Mouse (Mus musculus) spleen, postnatal 36 days (tissue): ENCODE results near the gene Pbx1.

Experiments used
- DNase-seq, 2 experiments: peaks; one replicate each; pipeline ENCODE4 v3.0.0; 2022; ENCODE audit warnings: low spot score in 2 of 2, mixed read lengths in 1 of 2

The Pbx1 gene

DNA sequence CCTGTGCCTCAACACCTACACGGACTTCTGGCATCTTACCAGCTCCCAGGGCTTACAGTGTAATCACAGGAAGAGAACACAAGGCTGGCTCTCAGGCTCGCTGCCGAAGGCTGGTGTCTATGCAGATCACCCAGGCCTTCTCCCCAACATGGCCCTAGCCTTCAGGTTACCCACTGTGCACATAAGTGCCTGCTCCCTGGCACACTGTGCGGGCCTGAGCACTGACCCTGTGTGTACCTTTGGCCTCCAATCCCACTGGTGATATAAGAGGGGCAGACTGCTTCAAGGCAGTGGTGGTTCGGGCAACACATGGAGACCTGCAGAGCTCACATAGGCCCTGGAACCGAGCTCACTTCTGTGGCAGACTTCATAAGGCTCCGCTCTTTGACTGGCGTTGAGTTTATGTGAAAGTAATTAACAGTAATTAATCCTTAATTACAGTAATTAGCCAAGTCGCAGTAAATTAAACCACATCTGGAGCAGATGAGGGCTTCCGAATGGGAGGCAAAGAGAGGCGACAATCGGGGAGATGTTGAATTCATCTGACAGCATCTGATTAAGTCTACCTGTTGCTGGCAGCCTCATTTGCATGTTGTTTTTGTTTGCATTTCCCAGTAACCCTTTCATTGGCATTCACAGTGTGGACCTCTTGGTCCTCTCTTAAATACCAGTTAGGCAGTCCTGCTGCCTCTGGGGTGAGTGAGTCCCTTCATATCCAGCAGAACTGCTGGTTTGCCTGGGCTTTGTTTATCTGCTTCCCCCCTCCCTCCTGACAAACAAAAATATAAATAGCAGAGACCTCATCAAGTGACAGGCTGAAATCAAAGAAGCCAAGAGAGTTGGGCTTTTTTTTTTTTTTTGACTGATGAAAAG, 163.1 kb downstream of the Pbx1 start:
- DNase-seq = no peak

DNA sequence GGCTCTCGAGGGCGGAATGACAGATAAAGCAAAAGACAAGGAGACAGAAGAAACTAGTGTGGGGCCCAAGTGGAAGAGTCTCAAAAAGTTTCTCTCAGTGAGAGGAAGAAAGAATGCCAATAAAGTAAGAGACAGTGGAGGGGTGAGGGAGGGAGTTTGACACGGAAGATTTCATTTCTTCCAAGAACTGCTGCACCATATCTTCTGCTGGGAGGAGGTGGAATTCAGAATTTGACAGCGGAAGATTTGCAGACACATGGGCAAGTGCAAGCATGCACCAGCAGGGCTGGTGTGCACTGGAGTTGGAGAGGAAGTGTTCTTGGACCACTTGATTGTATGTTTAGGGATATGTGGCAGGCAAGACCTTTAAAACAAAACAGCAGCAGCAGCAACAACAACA, 163.8 kb downstream of the Pbx1 start:
- DNase-seq = no peak

DNA sequence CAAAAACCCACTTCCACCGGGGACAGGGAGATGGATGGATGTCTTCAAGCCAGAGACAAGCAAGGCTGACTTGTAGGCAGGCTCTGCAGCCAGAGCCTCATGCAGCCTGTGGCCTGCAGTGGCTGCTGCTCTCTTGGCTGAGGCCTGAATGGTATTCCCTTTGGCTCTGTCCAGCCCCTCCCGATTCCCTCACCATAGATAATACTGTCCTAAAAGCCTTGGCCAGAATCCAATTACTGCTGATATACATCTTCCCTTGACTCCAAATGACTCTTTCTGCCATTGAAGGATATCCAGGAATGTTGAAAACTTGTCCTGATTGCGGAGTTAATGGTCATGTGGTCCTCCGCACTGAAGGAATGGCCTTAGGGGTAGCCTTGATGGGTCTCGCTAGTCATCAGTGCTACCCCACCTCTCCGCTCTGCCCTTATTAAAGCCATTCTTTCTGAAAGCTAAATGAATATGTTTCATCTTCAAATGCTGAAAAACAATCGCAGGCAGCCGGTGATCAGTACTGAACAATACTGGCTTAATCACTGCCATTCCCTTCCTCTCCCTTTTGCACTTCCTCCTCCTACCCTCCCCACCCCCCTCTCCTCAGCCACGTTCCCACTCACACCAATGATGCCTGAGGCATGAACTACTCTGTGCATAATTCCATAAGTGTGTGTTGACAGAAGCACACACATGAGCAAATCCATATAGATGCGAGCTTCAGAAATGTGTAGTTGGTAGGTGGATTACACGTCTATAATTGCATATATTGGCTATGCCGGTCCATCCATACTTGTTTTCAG, 166.3 kb downstream of the Pbx1 start:
- no peak for DNase-seq

DNA sequence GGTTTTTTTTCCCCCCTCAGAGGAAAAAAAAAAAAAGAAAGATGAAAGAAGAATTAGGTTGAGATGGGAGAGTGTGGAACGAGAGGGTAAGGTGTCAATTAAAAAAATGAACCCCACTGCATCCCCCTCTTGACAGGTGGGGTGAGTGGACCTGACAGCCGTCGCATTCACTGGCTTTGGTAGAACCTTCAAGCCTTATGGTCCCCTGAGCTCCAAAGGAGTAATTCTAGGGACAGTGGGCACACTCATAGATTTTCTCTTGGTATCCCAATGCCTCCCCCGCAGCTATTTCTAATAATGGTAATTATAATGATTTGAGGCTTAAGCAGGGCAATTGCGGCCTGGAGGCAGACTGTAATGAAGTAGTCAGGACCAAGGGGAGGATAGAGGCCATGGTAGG, 167.0 kb downstream of the Pbx1 start:
- DNase-seq = no peak

DNA sequence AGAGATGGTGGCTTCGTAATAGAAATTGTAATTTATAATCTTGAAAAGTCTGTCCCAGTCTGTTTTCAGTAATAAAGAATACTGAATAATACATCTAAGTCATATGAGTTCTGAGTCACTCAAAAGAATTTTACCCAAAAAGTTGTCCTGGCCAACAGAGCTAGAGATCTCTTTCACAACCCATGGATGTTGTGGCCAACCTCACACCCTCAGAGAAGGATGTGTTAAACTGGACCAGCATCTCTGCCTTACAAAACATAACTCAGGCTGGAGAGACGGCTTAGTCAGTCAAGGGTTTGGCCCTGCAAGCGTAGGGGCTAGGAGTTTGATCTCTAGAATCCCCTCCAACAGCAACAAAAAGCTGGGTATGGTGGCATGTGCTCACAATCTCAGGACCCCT, 171.7 kb downstream of the Pbx1 start:
- no peak for DNase-seq

DNA sequence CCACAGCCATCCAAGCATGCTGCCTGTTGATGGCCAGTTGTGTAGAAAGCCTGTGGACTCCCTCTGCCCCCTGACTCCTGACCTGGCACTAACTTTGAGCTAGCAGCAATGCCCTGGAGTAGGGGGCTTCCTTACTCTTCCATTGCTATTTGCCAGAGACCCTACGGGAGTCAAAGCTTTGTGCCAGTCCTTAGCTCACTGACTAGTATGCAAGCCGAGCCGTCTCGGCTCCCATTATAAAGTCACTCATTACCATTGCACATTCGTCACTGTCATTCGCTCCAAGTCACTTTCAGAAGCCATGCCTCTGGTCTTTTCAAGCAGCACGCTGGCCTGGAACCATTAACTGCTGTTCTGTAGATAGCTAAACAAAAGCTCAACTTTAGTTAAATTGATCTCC, 173.2 kb downstream of the Pbx1 start:
- no peak for DNase-seq

DNA sequence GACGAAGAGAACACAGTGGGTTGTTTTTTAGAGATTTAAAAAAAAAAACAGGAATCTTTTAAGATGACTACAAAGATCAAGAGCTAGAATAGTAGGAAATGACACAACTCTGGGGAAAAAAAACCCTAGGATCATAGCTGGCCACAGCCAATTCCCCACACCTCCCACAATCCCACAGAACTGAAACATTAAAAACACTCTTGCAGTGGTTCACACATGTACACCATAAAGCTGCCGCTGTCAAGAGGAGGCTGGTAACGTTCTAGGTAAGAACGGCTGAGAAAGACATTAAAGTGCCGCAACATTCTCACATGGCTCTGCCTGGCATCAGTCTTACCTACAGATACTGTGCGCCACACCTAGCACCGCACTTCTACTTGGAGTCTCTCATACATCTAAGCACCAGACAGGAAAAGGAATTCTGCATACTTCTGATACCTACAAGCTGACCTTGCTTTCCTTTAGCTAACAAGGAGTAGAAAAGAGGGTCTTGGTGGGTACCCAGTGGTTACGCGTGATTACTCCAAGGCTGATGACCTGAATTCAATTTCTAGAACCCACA, 176.6 kb downstream of the Pbx1 start:
- DNase-seq = no peak

DNA sequence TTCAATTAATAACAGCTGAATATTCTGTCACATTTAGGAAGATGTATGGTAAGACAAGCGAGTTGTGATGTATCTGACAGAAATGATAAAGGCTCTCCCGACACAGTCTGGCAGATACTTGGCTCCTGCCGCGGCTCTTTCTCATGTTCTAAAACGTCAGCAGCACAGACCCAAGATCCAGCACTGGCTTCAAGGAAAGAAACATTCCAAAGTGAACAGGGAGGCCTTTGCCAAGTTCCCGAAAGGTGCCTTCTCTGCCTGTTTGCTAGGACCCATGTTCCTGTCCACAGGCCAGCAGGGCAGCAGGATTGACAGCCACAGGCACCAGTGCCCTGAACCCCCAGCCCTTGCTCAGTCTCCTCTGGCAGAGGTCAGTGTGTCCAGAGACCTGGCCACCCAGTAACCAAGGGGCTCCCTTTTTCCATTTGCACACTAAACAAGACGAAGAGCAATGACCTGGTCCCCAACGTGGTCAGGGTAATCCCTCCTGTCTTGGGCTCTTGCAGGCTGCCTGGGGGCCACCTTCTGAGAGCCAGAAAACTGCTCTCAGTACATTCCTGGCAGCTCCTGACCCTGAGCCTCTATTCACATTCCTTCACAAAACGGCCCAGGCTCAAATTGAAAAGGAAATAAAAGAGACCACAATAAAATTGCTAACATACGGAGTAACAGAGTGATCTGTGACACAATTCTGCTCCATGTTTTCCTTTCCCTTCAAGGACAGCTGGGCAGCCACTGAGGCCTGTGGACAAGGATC, 184.9 kb downstream of the Pbx1 start:
- DNase-seq = no peak

DNA sequence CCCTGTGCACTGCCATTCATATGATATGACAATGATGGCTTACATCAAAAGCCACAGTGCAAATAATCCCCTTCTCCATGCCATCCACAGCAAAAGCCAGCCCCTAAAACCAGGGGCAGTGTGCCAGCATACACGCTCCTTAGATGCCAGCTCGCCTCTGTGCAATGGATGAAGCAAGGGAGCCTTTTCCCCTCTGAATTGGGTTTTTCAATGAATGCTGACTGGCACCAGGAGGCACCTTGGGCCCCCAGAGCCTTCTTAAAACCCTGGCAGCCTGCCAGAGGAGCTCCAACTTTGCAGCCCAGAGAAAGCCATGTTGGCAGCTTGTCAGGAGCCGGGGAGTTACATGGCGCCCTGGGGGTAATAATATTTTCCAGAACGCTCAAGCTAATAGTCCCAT, 186.5 kb downstream of the Pbx1 start:
- DNase-seq = no peak

DNA sequence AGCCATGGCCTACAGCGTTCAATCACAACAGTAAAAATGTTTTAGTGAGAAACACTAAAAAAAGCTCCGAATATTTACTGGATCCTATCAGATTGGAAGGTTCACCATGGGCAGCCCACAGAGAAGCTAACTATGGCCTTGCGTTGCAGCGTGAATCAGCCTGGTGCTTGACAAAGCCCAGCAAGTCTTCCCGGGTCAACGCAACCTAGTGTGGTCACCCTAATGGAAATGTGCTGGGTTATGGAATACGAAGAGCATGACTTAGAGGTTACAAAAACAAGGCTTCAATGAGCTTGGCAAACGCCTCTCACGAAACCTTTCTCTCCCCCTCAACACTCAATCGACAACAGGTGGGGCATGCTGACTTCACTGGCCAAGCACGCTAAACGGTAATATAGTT, 188.3 kb downstream of the Pbx1 start:
- DNase-seq = no peak

DNA sequence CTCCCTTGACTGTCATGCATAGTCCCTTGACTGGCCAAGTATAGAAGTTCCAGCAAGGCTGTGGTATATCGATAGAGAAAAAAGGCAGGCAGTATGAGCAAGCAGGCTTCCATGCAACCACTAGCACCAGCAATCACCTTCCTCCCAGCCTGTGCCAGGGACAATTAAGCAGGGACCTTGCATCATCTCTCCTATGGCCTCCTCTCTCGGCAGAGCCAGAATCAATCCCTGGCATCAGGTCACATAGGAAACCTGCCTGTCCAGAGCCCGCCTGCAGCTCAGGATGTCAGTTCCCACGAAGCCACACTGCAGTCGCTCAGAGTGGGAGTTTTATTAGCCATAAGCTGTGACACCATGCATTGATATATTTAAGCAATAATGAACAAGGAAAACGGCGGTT, 189.0 kb downstream of the Pbx1 start:
- DNase-seq = no peak

DNA sequence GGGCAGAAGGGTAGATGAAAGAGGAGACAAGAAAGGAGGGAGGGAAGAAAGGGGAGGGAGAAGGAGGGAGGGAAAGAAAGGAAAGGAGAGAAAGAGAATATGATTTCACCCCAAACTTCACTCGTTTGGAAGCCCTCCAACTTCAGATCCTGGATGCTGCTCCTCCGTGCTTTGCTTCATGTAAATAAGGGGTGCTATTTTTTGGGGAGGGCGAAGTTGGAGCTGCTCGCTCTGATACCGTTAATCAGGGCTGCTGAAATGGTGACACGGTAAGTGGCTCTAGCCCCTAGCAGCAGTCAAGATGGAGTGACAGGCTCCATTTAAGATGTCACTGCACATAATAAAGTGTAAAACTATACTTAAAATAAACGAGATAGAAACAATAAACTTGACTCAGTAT, 190.8 kb downstream of the Pbx1 start:
- no peak for DNase-seq

DNA sequence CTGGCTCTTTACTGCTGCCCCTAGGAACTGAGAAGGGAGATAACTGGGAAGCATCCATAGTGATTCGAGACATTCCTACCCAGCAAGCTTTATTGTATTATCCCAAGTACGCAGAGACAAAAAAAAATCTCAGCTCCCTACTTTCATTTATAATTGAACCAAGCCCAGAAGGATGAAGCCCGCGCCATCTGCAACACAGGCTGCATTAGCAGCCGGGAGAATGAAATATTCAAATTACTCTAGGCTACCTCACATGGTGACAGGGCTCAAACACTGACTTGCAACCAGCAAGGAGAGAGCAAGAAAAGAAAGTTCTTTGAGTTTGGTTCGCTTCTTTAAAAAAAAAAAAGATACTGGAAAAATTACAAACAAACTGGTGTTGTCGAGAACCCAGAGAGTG, 191.2 kb downstream of the Pbx1 start:
- DNase-seq = no peak

DNA sequence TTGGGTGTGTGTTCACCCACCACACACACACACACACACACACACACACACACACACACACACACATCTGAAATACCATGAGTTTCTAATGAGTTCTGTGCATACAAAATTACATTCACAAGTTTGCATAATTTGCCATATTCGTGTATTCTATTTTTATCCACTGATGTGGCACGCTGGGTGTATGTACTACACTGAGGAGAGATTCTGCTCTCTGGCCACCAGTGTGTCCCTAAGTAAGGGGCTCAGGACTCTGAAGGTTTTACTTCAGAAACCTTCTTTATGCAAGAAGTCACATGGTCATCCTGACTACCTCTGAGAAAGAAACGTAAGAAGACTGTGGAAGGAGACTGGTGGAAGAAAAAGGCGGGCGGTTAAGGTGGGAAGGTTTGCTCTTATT, 191.7 kb downstream of the Pbx1 start:
- no peak for DNase-seq

DNA sequence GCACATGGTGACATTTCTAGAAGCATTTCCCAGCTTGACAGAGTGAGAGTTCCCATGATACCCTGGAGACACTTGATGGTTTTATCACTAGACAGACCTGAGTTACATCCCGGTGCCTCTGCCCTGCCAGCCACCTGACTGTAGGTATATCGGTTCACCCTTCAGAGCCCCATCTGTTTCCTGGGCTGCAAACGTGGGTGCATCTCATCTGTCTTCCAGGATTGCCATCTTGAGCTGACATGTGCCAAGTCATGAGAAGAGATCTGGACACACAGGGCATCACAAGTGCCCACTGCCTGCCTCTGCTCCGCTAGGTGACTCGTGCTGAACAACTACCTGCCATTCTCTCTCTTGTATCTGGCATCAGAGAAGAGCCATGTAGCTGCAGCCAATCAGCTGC, 196.0 kb downstream of the Pbx1 start:
- DNase-seq = no peak

DNA sequence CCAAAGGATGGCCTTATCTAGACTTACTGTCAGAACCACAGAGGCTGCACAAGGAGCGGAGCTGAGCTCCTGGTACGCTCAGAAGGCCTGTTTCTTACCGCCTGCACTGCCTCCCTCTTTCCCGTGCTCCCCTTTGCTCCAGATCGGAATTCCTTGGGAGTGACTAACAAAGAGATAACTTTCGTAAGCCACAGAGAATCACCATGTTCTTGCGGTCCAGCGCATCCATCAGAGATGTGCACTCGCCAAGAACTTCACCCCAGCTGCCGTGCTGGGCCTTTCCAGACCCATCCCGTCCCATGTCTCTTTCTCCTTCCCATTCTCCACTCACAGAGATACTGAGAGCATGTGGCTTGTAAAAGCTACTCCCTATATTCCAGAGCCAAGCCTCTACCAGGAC, 197.7 kb downstream of the Pbx1 start:
- no peak for DNase-seq

DNA sequence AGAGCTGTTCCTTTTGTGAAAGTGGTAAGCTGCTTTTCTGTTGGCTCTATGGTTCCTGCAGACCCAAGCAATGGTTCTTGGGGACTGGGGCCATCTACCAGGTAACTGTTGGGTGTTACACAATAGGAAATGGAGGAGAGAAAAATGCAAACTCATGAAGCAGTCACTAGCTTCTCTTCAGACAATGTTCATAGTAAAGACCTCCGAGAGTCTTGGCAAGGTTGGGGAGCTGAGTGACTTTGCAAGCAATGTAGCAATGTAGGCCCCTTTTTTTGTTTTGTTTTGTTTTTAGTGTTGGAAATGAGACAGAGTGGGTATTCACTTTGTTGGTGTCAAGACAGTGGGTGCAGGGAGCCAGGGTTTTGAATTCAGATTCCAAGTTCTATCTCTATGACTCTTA, 198.9 kb downstream of the Pbx1 start:
- DNase-seq = no peak

DNA sequence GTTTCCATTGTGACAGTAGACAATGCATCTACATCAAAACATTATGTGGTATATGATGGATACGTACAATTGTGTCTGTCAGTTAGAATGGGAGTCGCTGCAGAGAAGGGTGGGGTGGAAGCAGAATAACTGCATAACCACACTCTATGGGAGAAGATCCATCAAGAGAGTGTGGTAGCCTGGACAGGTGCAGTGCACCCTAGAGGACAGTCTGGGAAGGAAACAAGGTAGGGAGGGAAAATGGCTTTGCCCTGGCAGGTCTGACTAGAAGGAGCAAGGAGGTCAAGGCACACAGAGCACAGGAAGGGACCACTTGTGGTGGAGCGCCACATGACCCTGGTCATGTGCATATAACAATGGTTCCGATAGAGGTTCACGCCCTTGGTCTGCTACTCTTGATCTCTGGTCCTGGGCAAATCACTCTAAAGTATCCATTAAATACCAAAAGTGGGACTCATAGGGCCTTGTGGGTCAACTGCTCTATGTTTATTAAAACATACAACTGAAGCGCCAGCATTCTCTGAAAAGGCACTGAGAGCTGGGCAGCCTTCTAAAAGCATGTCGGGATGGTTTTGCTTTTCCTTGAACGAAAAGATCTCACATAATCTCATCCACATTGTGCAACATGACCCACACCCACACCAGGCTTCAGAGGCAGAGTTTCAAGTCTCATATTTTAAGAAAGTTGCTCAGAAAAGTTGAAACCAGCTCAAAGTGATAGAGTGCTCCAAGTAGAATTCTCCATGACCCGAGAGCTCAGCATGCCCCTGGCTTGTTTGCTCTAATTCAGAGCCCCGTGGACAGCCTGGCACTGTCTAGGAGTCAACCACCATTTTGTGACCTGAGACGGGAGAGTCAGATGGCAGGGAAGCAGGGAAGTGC, 200.3 kb downstream of the Pbx1 start:
- no peak for DNase-seq

DNA sequence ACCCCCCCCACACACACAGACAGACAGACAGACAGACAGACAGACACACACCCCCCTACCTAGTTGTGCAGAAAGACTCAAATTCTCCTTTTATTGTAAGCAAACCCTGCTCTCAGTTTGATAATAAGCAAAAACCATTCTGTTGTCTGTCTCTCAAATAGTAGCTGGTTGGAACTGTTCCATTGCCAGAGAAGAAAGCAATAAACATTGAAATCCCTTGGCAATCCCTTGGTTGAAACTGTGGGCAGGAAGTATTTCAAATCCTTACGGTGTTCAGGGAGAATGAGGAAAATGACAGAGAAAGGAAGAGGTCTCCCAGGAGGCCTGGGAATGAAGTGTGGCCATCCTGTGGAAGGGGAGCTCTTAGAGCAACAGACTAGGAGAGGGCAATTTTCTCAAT, 201.2 kb downstream of the Pbx1 start:
- no peak for DNase-seq

DNA sequence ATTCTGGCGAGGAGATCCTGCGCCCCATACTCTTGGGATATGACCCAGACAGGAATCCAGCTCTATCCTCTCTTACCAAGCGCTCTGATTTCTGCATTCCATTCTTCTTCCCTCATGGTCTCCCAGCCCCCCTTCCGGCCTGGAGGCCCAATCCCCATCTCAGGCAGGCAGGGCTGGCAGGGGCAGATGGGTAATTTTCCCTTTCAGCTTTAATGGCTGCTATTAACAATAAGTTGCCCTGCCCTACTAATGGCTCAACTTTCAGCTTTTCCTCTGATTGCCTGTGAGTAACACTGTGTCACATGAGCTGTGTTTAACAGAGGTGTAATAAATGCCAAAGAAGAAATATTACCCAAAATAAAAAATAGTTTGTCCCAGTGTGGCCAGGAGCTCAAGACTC, 201.9 kb downstream of the Pbx1 start:
- no peak for DNase-seq
